Comparison of ENCODE assay signal across 8 mouse cellular contexts in the genomic region with DNA sequence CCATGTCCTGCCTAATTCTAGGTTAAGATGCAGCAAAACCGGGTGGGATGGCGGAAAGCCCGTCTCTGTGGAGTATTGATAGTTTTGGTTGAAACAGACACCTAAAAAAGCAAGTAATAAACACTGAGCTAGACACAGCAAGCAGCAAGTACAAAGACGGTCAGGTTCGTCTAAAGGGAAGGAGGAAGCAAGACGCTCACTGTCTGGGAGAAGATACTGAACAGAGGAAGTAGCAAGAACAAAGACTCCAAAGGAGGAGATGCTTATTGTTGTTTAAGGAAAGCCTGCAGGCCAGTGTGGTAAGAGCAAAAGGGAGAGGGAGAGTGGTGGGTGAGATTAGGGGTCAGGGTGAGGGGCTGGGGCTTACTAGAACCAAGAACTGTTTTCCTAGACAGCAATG. TPM values are rescaled to one million over a fixed set of nuclear protein-coding genes. Genes with fewer than 3 reads are reported as not detected.
DNase-seq lines count a peak whose midpoint lies in the region; ATAC-seq and TF ChIP-seq lines count a peak whose summit lies in the region.

No protein-coding gene starts in this region.

- peak overlapping the region; percentile 62 for H3K4me2 ChIP-seq in heart, postnatal 0 days (ENCODE audit: low read depth, low read length)

- H3K36me3 ChIP-seq in heart, adult 2 months (ENCODE audit: control insufficient read depth, insufficient read depth, low read length): peaks cover 10% of the 10 kb centered on the region
- H3K36me3 ChIP-seq in ES-E14 (ENCODE audit: control insufficient read depth, insufficient read depth, low read length, poor library complexity, severe bottlenecking): no peaks in the 10 kb centered on the region; the same call in none of the 2 replicates
- no peaks in the 10 kb centered on the region for H3K36me3 ChIP-seq in heart, postnatal 0 days (replicated peaks; ENCODE audit: control insufficient read depth, insufficient read depth, low read length)
- peaks cover 6% of the 10 kb centered on the region for H3K36me3 ChIP-seq in midbrain, embryonic 10.5 days

- ATAC-seq in heart, postnatal 0 days (ENCODE audit: insufficient read depth, low read depth): no peak

- TF ChIP-seq POLR2A in heart, adult 2 months (IDR thresholded peaks at IDR 0.05; ENCODE audit: insufficient read depth, low read depth, low read length): no peak

- TF ChIP-seq CTCF in heart, adult 2 months (IDR thresholded peaks at IDR 0.05): no peak
- no peak for TF ChIP-seq CTCF in heart, postnatal 0 days (IDR thresholded peaks at IDR 0.05; ENCODE audit: low read depth)

- no peak for TF ChIP-seq EP300 in heart, adult 2 months (IDR thresholded peaks at IDR 0.05; ENCODE audit: insufficient read depth, low read depth, low read length)
- TF ChIP-seq EP300 in heart, postnatal 0 days (IDR thresholded peaks at IDR 0.05; ENCODE audit: low read depth): no peak

- H3K4me1 ChIP-seq in heart, adult 2 months (ENCODE audit: control insufficient read depth, insufficient read depth, low read length): peaks cover 18% of the 10 kb centered on the region
- peaks cover 6 to 9% of the 10 kb centered on the region in 2 experiments; a peak in 2 of 4 replicates for H3K4me1 ChIP-seq in ES-E14 (ENCODE audit: control insufficient read depth in 2 of 2, insufficient read depth in 2 of 2, low read length in 2 of 2, poor library complexity in 1 of 2)
- peaks cover 36% of the 10 kb centered on the region for H3K4me1 ChIP-seq in heart, postnatal 0 days (ENCODE audit: control insufficient read depth, insufficient read depth)
- H3K4me1 ChIP-seq in midbrain, embryonic 10.5 days: peaks cover 44% of the 10 kb centered on the region

- WGBS in heart, adult 2 months: 40% methylated on average over 6 of the region's 6 CpGs
- WGBS in heart, postnatal 0 days: 38% methylated on average over 6 of the region's 6 CpGs
- 41% methylated on average over 6 of the region's 6 CpGs for WGBS in midbrain, embryonic 10.5 days

- H3K9me3 ChIP-seq in ES-E14 (ENCODE audit: control insufficient read depth, insufficient read depth, low read depth, low read length): no peaks in the 10 kb centered on the region
- H3K9me3 ChIP-seq in heart, postnatal 0 days (replicated peaks; ENCODE audit: control insufficient read depth, low read length): no peaks in the 10 kb centered on the region
- H3K9me3 ChIP-seq in midbrain, embryonic 10.5 days (replicated peaks): no peaks in the 10 kb centered on the region

- peaks cover 11% of the 10 kb centered on the region for H3K79me2 ChIP-seq in heart, adult 2 months (replicated peaks; ENCODE audit: control insufficient read depth, insufficient read depth, low read length)

- peak overlapping the region; percentile 20; the same call in 1 of the 2 replicates for H3K4me3 ChIP-seq in heart, adult 2 months
- no peak overlapping the region for H3K4me3 ChIP-seq in ES-E14 (ENCODE audit: insufficient read depth in 1 of 2, low read depth in 1 of 2, low read length in 2 of 2, poor library complexity in 1 of 2, severe bottlenecking in 1 of 2)
- H3K4me3 ChIP-seq in heart, postnatal 0 days (ENCODE audit: low read depth, low read length): peak overlapping the region; percentile 89
- peak overlapping the region; percentile 90 for H3K4me3 ChIP-seq in midbrain, embryonic 10.5 days

- intact Hi-C loops in heart, adult 2 months (cut with DNase I): loop anchor here (10.0 kb wide), 1 partner anchor 525 kb away; no protein-coding TSS in a partner anchor
- intact Hi-C loops in heart, postnatal 14 days (cut with DNase I): no loop called here

- H3K27ac ChIP-seq in heart, adult 2 months: no peak overlapping the region
- H3K27ac ChIP-seq in ES-E14 (ENCODE audit: insufficient read depth, low read depth, low read length, poor library complexity, severe bottlenecking): no peak overlapping the region
- peak overlapping the region; percentile 57 for H3K27ac ChIP-seq in heart, postnatal 0 days (ENCODE audit: low read depth)
- peak overlapping the region; percentile 75 for H3K27ac ChIP-seq in midbrain, embryonic 10.5 days (replicated peaks)

- H3K27me3 ChIP-seq in heart, adult 2 months (ENCODE audit: control insufficient read depth, insufficient read depth, low read length): no peaks in the 10 kb centered on the region
- no peaks in the 10 kb centered on the region for H3K27me3 ChIP-seq in heart, postnatal 0 days (ENCODE audit: control insufficient read depth, insufficient read depth, low read length)
- peaks cover 5% of the 10 kb centered on the region; the same call in 1 of the 2 replicates for H3K27me3 ChIP-seq in midbrain, embryonic 10.5 days (ENCODE audit: low read depth, poor library complexity, severe bottlenecking)

- DNase-seq in heart, adult 2 months: no peak
- DNase-seq in heart, postnatal 14 days: no peak
- no peak for DNase-seq in ES-E14 (ENCODE audit: low read depth, low spot score)
- DNase-seq in heart, postnatal 0 days (ENCODE audit: low spot score): no peak
- DNase-seq in midbrain, embryonic 10.5 days (ENCODE audit: low spot score): no peak
- DNase-seq in spleen, postnatal 36 days (ENCODE audit: low spot score in 2 of 2): no peak
- DNase-seq in adrenal gland, postnatal 10 days: no peak
- DNase-seq in right cerebral cortex, postnatal 25 days: no peak

- H3K9ac ChIP-seq in heart, adult 2 months (ENCODE audit: low read depth, low read length): peak overlapping the region; percentile 9; the same call in 1 of the 2 replicates
- H3K9ac ChIP-seq in ES-E14 (ENCODE audit: insufficient read depth, low read depth, low read length, poor library complexity, severe bottlenecking): 0 out of 2 replicates have a peak overlapping the region, but pooled peaks have one; percentile 22
- peak overlapping the region; percentile 42; the same call in 1 of the 2 replicates for H3K9ac ChIP-seq in heart, postnatal 0 days (replicated peaks; ENCODE audit: low read depth, low read length)

- in situ Hi-C loops in ES-E14 (cut with MboI; ENCODE audit: low sequenced_read_pairs in 2 of 2, unreplicated experiment in 2 of 2): no loop called here

TF ChIP-seq in ES-E14, 5 proteins besides CTCF, POLR2A, EP300 and RAD21:
- TF ChIP-seq MAFK (IDR thresholded peaks at IDR 0.05; ENCODE audit: insufficient read depth, low read depth, low read length): no peak
- no peak for TF ChIP-seq CHD2 (IDR thresholded peaks at IDR 0.05; ENCODE audit: low read depth, low read length)
- no peak for TF ChIP-seq HCFC1 (IDR thresholded peaks at IDR 0.05; ENCODE audit: borderline replicate concordance, insufficient read depth, low read length)
- TF ChIP-seq ZNF384 (IDR thresholded peaks at IDR 0.05; ENCODE audit: low read depth, low read length): no peak
- TF ChIP-seq ZC3H11A (IDR thresholded peaks at IDR 0.05; ENCODE audit: borderline replicate concordance, low read depth, low read length): no peak

RNA-seq across cellular contexts. Expression of gene Atl1, which starts 2.4 kb away (rescaled TPM):
- 1 to 10 TPM; 4.0 TPM for total RNA-seq in heart, adult 2 months (2021)
- polyA plus RNA-seq in heart, adult 2 months (2012; rRNA removed): 2.9 and 3.5 TPM in 2 replicates
- total RNA-seq in heart, postnatal 14 days (2021): 1 to 10 TPM; 4.0 to 6.1 TPM
- total RNA-seq in ES-E14 (2012; rRNA removed): 2.5 and 5.8 TPM in 2 replicates
- total RNA-seq in heart, postnatal 0 days (2014; rRNA removed; ENCODE audit: low replicate concordance): 2.3 and 5.8 TPM in 2 replicates
- 7.5 and 8.6 TPM in 2 replicates for polyA plus RNA-seq in heart, postnatal 0 days (2015; fragmentation: Nextera tagmentation; extraction: Ambion mirVana)
- 22.1 and 35.0 TPM in 2 replicates for polyA plus RNA-seq in midbrain, embryonic 10.5 days (2016; fragmentation: Nextera tagmentation; extraction: Ambion mirVana)
- 10 to 100 TPM in 1 of 2 experiments, 1 to 10 TPM in 1; 8.8 to 14.3 TPM for total RNA-seq in adrenal gland, postnatal 10 days (2021)

RNA-seq across cellular contexts. Expression of gene Map4k5, which starts 2.9 kb away (rescaled TPM):
- 10 to 100 TPM; 20.0 to 21.7 TPM for total RNA-seq in heart, adult 2 months (2021)
- polyA plus RNA-seq in heart, adult 2 months (2012; rRNA removed): 5.6 and 10.0 TPM in 2 replicates
- 10 to 100 TPM; 28.7 to 30.1 TPM for total RNA-seq in heart, postnatal 14 days (2021)
- total RNA-seq in ES-E14 (2012; rRNA removed): 22.5 and 29.8 TPM in 2 replicates
- 51.0 and 55.8 TPM in 2 replicates for total RNA-seq in heart, postnatal 0 days (2014; rRNA removed; ENCODE audit: low replicate concordance)
- 19.1 and 20.2 TPM in 2 replicates for polyA plus RNA-seq in heart, postnatal 0 days (2015; fragmentation: Nextera tagmentation; extraction: Ambion mirVana)
- 22.1 and 23.5 TPM in 2 replicates for polyA plus RNA-seq in midbrain, embryonic 10.5 days (2016; fragmentation: Nextera tagmentation; extraction: Ambion mirVana)
- 10 to 100 TPM; 31.3 to 39.8 TPM for total RNA-seq in adrenal gland, postnatal 10 days (2021)

Comparison
In these comparisons a context has a peak if more than half of its experiments do, and no peak if none do; other contexts are left out.
1. H3K27ac ChIP-seq: peak in heart, postnatal 0 days (single experiment) and midbrain, embryonic 10.5 days (single experiment); none in heart, adult 2 months (single experiment) and ES-E14 (single experiment).
2. H3K4me3 ChIP-seq: peak in heart, adult 2 months (single experiment), heart, postnatal 0 days (single experiment) and midbrain, embryonic 10.5 days (single experiment); none in ES-E14 (0 of 2).
3. Peak in every context shown above with its lines, with median percentiles within 50 percentile points of each other: H3K9ac ChIP-seq.